Comparison of ENCODE assay signal across 22 mouse cellular contexts in genomic region chrX:99530511-99530910, GRCm38 (mm10). TPM values are rescaled to one million over a fixed set of nuclear protein-coding genes. Genes with fewer than 3 reads are reported as not detected.
A peak's percentile ranks its signal among the peaks of the same experiment; 100 is the strongest.
DNase-seq lines count a peak whose midpoint lies in the region; ATAC-seq lines count a peak whose summit lies in the region.
"Had no signal": no experiment of that assay in that cellular context is flagged by ENCODE, and none has a peak within 500 bp of the region (broad histone marks: within the 10 kb centered on the region; RNA-seq: fewer than 3 reads in every experiment).

No protein-coding gene starts in this region.

- H3K36me3 ChIP-seq in heart, embryonic 16.5 days (ENCODE audit: control insufficient read depth, insufficient read depth) = no peaks in the 10 kb centered on the region
- no peaks in the 10 kb centered on the region for H3K36me3 ChIP-seq in heart, embryonic 10.5 days
- H3K36me3 ChIP-seq in lung, embryonic 15.5 days = no peaks in the 10 kb centered on the region
- H3K36me3 ChIP-seq in hindbrain, embryonic 11.5 days (ENCODE audit: control insufficient read depth, insufficient read depth, low read length) = no peaks in the 10 kb centered on the region
- H3K36me3 ChIP-seq: forebrain, embryonic 15.5 days; G1E; hindbrain, embryonic 15.5 days; neural tube, embryonic 15.5 days had no signal

- H3K27ac ChIP-seq in heart, embryonic 16.5 days (ENCODE audit: low read length) = no peak overlapping the region
- H3K27ac ChIP-seq in heart, embryonic 10.5 days = no peak overlapping the region
- peak overlapping the region; percentile 84 for H3K27ac ChIP-seq in lung, embryonic 15.5 days
- 0 out of 2 replicates have a peak overlapping the region, but pooled peaks have one; percentile 13 for H3K27ac ChIP-seq in brown adipose tissue, adult 24 weeks (replicated peaks; ENCODE audit: low read depth, low read length)
- no peak overlapping the region for H3K27ac ChIP-seq in hindbrain, embryonic 11.5 days (ENCODE audit: low read depth, low read length)
- H3K27ac ChIP-seq: forebrain, embryonic 15.5 days; hindbrain, embryonic 15.5 days; neural tube, embryonic 15.5 days had no signal

- peaks cover 3% of the 10 kb centered on the region; the same call in 1 of the 2 replicates for H3K27me3 ChIP-seq in heart, embryonic 16.5 days (ENCODE audit: control insufficient read depth, insufficient read depth, low read length)
- H3K27me3 ChIP-seq in heart, embryonic 10.5 days (ENCODE audit: insufficient read depth, poor library complexity, severe bottlenecking) = peaks cover 81% of the 10 kb centered on the region
- H3K27me3 ChIP-seq in lung, embryonic 15.5 days = peaks cover 22% of the 10 kb centered on the region; the same call in 1 of the 2 replicates
- H3K27me3 ChIP-seq in hindbrain, embryonic 11.5 days (ENCODE audit: control insufficient read depth, insufficient read depth, low read length) = peaks cover 5% of the 10 kb centered on the region; the same call in 1 of the 2 replicates
- H3K27me3 ChIP-seq: CH12.LX; forebrain, embryonic 15.5 days had no signal

- no peak overlapping the region for H3K4me2 ChIP-seq in heart, embryonic 16.5 days (ENCODE audit: low read depth, low read length)
- H3K4me2 ChIP-seq in lung, embryonic 15.5 days = no peak overlapping the region
- no peak overlapping the region for H3K4me2 ChIP-seq in hindbrain, embryonic 11.5 days (replicated peaks; ENCODE audit: low read depth, low read length)
- H3K4me2 ChIP-seq: forebrain, embryonic 15.5 days; hindbrain, embryonic 15.5 days; liver, embryonic 11.5 days; neural tube, embryonic 15.5 days had no signal

- H3K4me1 ChIP-seq in heart, embryonic 16.5 days (ENCODE audit: control insufficient read depth, insufficient read depth, low read length) = no peaks in the 10 kb centered on the region
- H3K4me1 ChIP-seq in heart, embryonic 10.5 days = no peaks in the 10 kb centered on the region
- H3K4me1 ChIP-seq in lung, embryonic 15.5 days = peaks cover 8% of the 10 kb centered on the region
- peaks cover 6% of the 10 kb centered on the region for H3K4me1 ChIP-seq in brown adipose tissue, adult 24 weeks (ENCODE audit: control insufficient read depth, insufficient read depth, insufficient read length, low read length)
- H3K4me1 ChIP-seq in hindbrain, embryonic 11.5 days (replicated peaks; ENCODE audit: control insufficient read depth, insufficient read depth, low read length) = no peaks in the 10 kb centered on the region
- H3K4me1 ChIP-seq: neural tube, embryonic 15.5 days had no signal

- no peaks in the 10 kb centered on the region for H3K9me3 ChIP-seq in heart, embryonic 16.5 days (replicated peaks; ENCODE audit: control insufficient read depth, low read length)
- H3K9me3 ChIP-seq in heart, embryonic 10.5 days = no peaks in the 10 kb centered on the region
- H3K9me3 ChIP-seq in lung, embryonic 15.5 days = no peaks in the 10 kb centered on the region
- no peaks in the 10 kb centered on the region for H3K9me3 ChIP-seq in hindbrain, embryonic 11.5 days (ENCODE audit: control insufficient read depth, low read length)
- H3K9me3 ChIP-seq: forebrain, embryonic 15.5 days; G1E; hindbrain, embryonic 15.5 days; neural tube, embryonic 15.5 days had no signal

- WGBS in heart, embryonic 16.5 days = 48% methylated on average over 7 of the region's 7 CpGs
- WGBS in heart, embryonic 10.5 days = 63% methylated on average over 7 of the region's 7 CpGs
- 35% methylated on average over 7 of the region's 7 CpGs for WGBS in lung, embryonic 15.5 days
- WGBS in hindbrain, embryonic 11.5 days = 72% methylated on average over 7 of the region's 7 CpGs

- ATAC-seq in heart, embryonic 16.5 days (replicated peaks; ENCODE audit: extremely low read depth, insufficient read depth, low FRiP score) = peak; percentile 23; the same call in 1 of the 2 replicates
- ATAC-seq in lung, embryonic 15.5 days (ENCODE audit: borderline replicate concordance, extremely low read depth, low FRiP score, low TSS enrichment) = peak; percentile 61; the same call in 1 of the 2 replicates
- ATAC-seq in hindbrain, embryonic 11.5 days (ENCODE audit: low FRiP score) = no peak
- ATAC-seq: forebrain, embryonic 15.5 days had no signal

- no peak overlapping the region for H3K9ac ChIP-seq in heart, embryonic 16.5 days (ENCODE audit: low read length)
- H3K9ac ChIP-seq in lung, embryonic 15.5 days = no peak overlapping the region
- no peak overlapping the region for H3K9ac ChIP-seq in hindbrain, embryonic 11.5 days (ENCODE audit: low read depth, low read length)
- H3K9ac ChIP-seq: forebrain, embryonic 15.5 days; hindbrain, embryonic 15.5 days; liver, postnatal 0 days; neural tube, embryonic 15.5 days had no signal

- no peak overlapping the region for H3K4me3 ChIP-seq in heart, embryonic 16.5 days (ENCODE audit: low read length)
- H3K4me3 ChIP-seq in heart, embryonic 10.5 days = no peak overlapping the region
- no peak overlapping the region for H3K4me3 ChIP-seq in lung, embryonic 15.5 days
- H3K4me3 ChIP-seq in brown adipose tissue, adult 24 weeks (ENCODE audit: insufficient read depth, low read depth, low read length) = no peak overlapping the region
- no peak overlapping the region for H3K4me3 ChIP-seq in hindbrain, embryonic 11.5 days (ENCODE audit: low read depth, low read length)
- H3K4me3 ChIP-seq: forebrain, embryonic 15.5 days; hindbrain, embryonic 15.5 days; neural tube, embryonic 15.5 days had no signal

- no peak for DNase-seq in heart, embryonic 10.5 days (ENCODE audit: low spot score)
- no peak for DNase-seq in lung, adult 18-20 months
- DNase-seq in 3134 (ENCODE audit: extremely low read depth, insufficient read length, low spot score) = peak; percentile 26
- DNase-seq in hindbrain, embryonic 11.5 days (ENCODE audit: low spot score) = no peak
- DNase-seq in adrenal gland, adult 8-10 months = no peak
- DNase-seq: adrenal gland, postnatal 25 days; B cell, adult 2 months; cerebellum, adult 9-10 months; heart, postnatal 36 days; liver, postnatal 0 days; right cerebral cortex, postnatal 4 days; thymus, adult 18-20 months; thymus, postnatal 4 days had no signal

RNA-seq across cellular contexts. Expression of gene Pja1, which starts 59.4 kb away (rescaled TPM):
- 95.9 and 100 TPM in 2 replicates for polyA plus RNA-seq in heart, embryonic 16.5 days (2015; fragmentation: Nextera tagmentation; extraction: Ambion mirVana)
- polyA plus RNA-seq in heart, embryonic 10.5 days (2016; fragmentation: Nextera tagmentation; extraction: Ambion mirVana) = 111 and 146 TPM in 2 replicates
- polyA plus RNA-seq in lung, embryonic 15.5 days (2015; fragmentation: Nextera tagmentation; extraction: Ambion mirVana) = 155 and 161 TPM in 2 replicates
- polyA plus RNA-seq in brown adipose tissue, adult 24 weeks (2012; ENCODE audit: insufficient read depth, insufficient read length, missing spikeins) = 28.8 and 33.6 TPM in 2 replicates
- polyA plus RNA-seq in hindbrain, embryonic 11.5 days (2014; fragmentation: Nextera tagmentation; extraction: Ambion mirVana) = 194 and 218 TPM in 2 replicates
- total RNA-seq in adrenal gland, adult 8-10 months (2022) = 100 to 1,000 TPM; 141 to 154 (median 142) TPM

Comparison
In these comparisons a context has a peak if more than half of its experiments do, and no peak if none do; other contexts are left out.
1. H3K27ac ChIP-seq: peak in lung, embryonic 15.5 days (single experiment) and brown adipose tissue, adult 24 weeks (single experiment); none in heart, embryonic 16.5 days (single experiment), heart, embryonic 10.5 days (single experiment) and hindbrain, embryonic 11.5 days (single experiment).